Mouse (Mus musculus) ovary, postnatal 10 days (tissue): ENCODE data around the gene Dnmbp.
"Not testable (repeated sequence)": the region's sequence is repeated elsewhere in the genome, so short reads cannot be mapped to it uniquely, and the experiment has no call there.

Source experiments
- DNase-seq: peaks from one replicate; pipeline ENCODE4 v3.0.0; 2022; ENCODE audit warnings: low spot score

Gene Dnmbp

GRCm38 (mm10) chr19:43939769-43940689 is at the start of gene Dnmbp:
Dnmbp (minus strand) TSS chr19:43940191.
- peak; percentile 82 for DNase-seq

DNA sequence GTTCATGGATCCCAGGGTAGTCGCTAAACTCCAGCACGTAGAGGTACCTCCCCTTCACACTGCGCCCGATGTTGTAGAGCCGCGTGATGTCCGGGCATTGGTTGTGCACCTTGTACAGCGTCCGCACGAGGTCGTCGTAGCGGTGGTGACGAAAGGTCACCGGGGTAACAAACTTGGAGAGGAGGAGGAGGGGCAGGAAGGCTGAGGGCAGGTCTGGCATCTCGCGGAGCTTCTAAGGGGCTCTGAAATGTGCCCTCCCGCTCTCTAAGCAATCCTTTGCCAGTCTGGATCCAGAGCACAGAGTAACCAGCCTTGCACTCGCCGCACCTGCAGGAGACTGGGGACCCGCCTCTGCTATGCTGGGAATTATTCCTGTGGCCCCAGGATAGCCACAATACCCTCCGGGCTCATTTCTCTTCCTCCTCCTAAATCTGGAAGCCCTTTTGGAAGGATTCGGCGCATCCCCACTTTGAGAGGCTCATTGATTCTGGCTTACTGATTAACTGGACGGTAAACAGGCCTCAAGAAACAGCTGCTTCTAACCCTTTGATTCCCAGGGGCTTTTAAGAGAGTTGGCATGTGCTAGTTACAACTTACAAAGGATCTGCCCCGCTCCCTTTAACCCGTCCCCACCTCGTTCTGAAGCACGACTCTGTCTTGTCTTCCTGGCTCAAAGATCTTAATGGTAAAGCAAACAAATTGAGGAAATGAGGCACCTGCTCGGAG is 46.2 kb upstream of the Dnmbp start, which contains the start of gene Cpn1:
Gene Cpn1 (minus strand): TSS at position 488 of the 726 bp plus-strand sequence.
- no peak for DNase-seq

GRCm38 (mm10) chr19:43981992-43982391 is 42.0 kb upstream of the Dnmbp start:
- DNase-seq = no peak

DNA sequence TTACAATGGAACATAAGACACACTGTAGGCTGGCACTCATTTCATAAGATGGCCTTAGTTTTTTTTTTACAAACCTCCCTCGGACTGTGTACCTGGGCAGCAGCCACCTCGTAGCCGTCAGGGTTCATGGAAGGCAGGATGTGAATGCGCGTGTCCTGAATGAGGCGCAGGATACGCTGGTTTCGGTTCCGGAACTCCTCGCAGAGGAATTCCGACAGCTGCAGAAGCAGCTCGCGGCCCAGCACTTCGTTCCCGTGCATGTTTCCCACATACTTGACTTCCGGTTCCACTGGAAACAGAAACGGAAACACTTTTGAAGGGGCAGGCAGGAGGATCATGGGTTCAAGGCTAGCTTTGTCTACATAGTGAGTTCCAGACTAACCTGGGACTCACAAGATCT is 40.7 kb upstream of the Dnmbp start:
- DNase-seq = no peak

GRCm38 (mm10) chr19:43977799-43978198 is 37.8 kb upstream of the Dnmbp start:
- no peak for DNase-seq

DNA sequence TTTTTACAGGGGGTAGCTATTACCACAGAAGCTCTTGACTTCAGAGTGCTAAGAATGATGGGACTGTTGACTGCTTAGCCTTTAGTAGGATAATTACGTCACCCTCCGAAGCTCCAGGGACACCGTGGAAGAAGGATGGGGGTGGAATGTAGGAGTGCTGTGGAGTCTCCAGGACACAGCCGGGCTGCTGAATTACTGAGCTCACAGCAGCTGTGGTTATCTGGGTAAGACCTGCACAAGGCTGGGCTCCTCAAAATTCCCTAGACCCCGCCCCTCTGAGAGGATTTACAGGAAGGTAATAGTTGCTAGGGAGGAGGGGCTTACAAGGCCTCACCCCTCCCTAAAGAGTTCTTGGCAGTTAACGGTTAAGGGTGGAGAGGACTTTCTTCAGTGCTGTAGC is 36.7 kb upstream of the Dnmbp start:
- DNase-seq = no peak

DNA sequence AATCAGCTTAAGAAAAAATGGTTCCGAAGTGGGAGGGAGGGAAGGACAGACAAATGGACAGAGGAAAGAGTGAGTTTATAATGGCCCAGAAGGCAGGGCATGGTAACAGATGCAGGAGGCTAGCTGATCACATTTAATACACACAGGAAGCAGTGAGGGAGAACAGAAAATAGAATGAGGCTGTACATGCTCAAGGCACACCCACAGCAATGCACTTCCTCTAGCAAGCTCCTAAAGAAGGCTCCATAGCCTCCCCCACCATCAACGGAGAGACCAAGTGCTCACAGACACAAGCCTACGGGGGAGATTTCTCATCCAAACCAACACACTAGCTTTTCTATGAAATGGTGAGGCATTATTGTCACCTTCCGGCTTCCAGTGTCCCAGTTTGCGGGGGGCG is 34.2 kb upstream of the Dnmbp start:
- no peak for DNase-seq

- DNase-seq = no peak
Measured at GRCm38 (mm10) chr19:43973711-43974110, 33.7 kb upstream of the Dnmbp start.

DNA sequence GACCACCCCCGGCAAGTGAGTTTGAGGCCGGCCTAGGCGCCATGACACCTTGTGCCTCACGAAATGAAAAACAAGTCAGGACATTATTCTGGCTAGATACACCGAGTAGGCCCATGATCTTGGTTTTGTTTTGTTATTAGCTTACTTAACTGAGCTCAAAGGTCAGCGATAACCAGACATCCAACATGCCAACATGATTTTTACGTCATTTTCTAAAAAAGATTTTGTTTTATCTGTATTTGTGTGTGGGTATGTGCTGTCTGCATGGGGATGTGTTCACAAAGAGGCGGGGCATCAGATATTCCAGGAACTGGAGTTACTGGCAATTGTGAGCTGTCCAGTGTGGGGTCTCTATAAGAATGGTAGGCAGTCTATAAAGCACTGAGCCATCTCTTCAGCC is 32.1 kb upstream of the Dnmbp start:
- DNase-seq = no peak

DNA sequence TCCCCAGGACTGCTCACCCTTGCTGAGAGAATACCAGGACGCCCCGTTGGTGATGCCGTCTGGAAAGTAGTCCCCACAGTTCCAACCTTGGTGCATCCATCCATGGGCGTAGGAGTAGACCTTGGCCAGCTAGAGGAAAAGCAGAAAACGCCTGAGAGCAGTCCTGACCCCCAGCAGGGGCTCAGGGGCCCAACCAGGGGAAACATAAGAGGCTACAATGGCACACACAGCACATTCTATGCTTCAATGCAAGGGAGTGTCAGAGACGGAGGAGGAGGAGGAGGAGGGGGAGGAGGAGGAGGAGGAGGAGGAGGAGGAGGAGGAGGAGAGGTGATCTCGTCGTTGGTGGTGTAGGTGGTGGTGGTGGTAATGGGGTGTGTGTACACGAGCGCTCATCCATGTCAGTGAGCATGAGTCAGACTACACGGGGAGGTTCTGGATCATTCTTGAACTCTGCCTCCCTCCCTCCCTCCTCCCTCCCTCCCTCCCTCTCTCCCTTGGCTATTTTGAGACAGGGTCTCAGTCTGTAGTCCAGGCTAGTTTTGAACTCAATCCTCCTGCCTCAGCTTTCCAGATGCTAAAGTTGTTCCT is 28.5 kb upstream of the Dnmbp start:
- DNase-seq = no peak

DNA sequence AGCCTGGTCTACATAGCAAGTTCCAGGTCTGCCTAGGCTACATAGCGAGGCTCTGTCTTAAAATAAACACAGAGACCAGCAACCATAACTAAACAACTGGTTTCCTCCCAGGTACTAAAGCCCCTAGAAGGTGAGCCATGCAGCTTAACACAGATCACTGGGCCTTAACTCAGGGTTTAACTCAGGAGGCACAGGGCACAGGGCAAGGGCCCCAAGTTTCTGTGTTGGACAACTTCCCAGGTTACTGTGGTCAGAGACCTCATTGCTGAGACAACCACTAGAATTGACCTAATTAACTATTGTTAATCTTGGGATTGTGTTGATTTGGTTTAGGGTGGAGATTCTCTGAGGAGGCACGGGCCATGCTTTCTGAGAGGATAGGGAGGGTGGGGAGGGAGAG is 26.5 kb upstream of the Dnmbp start:
- DNase-seq = no peak

DNA sequence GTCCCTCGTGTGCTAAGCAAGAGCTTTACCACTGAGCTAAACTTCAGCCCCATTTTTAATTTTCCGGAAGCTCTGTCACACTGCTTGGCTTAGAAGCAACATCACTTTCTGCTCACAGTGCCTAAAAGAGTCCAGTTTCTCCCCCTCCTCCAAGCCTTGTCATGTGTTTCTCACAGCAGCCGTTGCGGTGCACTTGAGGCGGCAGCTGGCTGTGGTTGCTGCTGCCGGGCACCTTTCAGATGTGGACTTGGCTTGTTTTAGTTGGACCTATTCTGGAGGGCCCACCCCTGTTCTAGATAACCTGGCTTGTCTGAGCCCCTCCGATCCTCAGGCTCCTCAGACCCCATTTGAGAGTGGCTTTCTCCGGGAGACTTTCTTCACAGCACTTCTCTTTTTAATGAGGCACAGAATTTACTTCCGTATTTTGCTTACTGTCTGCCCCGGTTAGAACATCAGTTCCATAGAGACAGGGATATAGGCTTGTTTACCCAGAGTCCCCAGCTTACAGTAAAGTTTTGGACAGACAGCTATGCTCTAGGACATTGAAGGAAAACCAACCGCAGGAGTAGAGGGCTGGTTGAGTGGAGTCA is 25.6 kb upstream of the Dnmbp start:
- DNase-seq = no peak

DNA sequence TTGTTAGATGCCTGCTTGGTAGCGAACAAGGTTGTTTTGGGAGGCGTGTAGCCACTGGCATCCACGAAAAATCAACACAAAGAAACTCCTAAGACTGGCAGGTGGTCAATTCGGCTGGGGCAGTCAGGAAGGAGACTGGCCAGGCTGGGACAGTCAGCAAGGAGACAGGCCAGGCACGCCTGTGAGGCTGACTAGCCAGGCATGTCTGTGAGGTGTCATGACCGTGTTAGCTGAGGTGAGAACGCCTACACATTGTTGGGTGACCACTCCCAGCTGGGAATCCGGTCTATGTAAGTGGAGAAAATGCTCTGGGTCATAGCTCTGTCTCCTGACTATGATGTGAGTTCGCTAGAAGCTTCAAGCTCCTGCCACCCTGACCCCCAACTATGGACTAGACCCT is 22.8 kb upstream of the Dnmbp start:
- no peak for DNase-seq

GRCm38 (mm10) chr19:43961185-43961584 is 21.2 kb upstream of the Dnmbp start:
- DNase-seq = no peak

DNA sequence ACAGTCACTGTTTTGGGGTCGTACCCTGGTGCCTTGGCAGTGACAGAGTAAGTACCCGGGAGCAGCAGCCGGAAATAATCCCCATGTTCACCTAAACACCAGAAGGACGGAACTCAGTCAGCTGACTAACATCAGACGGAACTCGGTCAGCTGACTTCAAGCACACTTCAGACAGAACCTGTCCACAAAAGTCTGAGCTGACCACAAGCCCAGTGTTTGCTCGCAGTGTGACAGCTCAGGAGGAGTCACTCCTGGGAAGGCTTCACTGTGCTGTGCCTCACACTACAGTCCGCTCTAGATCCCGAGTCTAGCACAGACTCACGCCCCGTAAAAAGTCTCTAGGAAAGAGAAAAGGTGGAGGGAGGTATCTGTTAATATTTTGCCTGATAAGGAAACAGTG is 20.0 kb upstream of the Dnmbp start:
- DNase-seq = no peak

DNA sequence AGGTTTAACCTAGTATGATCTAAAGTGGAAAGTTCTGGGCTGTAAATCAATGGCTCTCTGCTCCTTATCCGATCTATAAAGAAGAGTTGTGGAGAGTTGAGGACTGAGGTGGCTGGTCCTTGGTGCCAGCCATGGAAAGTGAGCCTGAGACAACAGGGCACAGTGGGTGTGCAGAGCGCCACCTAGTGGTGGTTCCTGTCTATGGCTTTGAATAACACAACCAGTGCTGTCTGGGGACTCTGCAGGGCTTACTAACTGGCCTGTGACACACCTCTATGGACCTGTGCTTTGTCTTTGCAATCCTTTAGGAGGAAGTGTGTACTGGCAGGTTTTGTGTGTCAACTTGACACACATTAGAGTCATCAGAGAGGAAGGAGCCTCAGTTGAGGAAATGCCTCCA is 19.2 kb upstream of the Dnmbp start:
- peak; percentile 33 for DNase-seq

GRCm38 (mm10) chr19:43957881-43958280 is 17.9 kb upstream of the Dnmbp start:
- DNase-seq = no peak

GRCm38 (mm10) chr19:43957402-43957801 is 17.4 kb upstream of the Dnmbp start:
- DNase-seq = no peak

GRCm38 (mm10) chr19:43955266-43955665 is 15.3 kb upstream of the Dnmbp start:
- DNase-seq = no peak

DNA sequence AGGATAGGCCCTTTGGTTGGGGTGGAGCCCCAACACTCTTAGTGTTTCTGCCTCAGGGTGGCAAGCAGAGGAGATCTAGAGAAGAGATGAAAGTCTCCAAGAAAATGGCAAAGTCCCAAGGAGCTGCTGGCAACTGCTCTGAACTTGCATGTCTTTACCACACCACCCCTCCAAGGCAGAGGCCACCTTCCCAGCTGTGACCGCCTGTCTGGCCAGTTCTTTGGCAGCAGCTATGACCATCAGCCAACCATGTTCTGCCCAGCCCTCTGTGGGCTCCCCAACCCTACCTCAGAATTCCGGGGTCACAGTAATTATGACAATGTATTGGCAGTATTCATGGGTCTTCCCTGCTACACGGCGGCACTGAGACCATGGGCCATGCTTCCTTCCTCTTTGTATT is 14.9 kb upstream of the Dnmbp start:
- no peak for DNase-seq

- DNase-seq = not testable (repeated sequence)
Measured at GRCm38 (mm10) chr19:43952936-43953335, 12.9 kb upstream of the Dnmbp start.

- DNase-seq = no peak
Measured at GRCm38 (mm10) chr19:43949111-43949810, 9.3 kb upstream of the Dnmbp start.
